Mouse (Mus musculus) right cerebral cortex, postnatal 25 days (tissue): Measurements from ENCODE around the gene Tmem256.

Experiments used
- DNase-seq: peaks from one replicate; pipeline ENCODE4 v3.0.0; 2022

Tmem256 gene

DNA sequence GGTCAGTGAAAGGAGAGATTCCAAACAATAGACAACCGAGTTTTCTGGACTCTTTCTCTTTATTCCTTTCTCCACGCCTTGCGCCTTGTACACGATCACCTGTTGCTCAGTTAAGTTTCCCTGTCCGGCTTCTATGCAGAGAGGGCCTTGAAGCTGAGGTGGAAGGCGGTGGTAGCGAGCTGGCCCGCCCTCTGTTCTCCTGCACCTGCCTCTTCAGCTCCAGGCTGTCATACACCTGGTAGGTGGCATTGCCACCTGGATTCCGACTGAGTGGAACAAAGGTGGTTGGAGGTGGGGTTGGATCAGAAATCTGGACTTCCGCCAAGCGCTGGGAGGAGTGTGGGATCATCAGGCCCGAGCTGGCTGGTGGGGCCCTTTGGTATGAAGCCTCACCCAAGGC is 21.8 kb upstream of the Tmem256 start:
- DNase-seq: no peak

DNA sequence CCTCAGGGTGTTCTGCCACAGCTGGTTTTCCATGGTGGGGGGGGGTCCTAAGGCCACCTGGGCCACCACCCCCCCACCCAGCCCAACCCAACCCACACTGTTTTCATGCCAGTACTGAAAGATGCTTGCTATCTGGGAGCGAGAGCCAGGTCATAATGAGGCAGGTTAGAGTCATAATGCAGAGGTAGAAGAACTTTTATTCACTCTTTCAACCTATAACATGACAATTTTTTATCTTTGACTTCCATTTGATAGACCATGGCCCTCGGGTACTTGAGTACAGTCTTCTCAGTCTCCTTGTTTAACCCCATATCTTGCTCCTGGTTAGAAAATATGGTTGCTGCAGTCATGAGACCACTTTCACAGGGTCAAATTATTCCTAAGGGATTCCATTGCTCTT is 19.9 kb upstream of the Tmem256 start, which contains the start of gene Spem2:
Spem2 (minus strand) TSS at position 101 of the 400 bp plus-strand sequence.
- no peak for DNase-seq

DNA sequence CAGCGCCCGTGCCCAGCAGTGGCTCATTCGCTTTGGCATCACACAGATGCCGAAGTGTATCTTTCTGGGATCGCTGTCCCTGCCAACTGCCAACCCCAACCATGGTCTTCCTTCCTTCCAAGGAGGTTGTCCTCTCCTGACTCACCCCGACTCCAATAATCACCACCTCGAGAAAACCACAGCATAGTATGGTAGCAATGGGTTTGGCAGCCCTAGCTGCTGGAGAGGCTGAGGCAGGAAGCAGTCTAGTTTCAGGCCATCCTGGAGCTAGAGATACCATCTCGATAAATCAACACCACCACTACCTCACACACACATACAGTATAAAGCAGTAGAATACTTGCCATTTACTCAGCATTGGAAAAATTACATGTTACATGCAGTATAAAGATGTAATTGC is 19.4 kb upstream of the Tmem256 start:
- DNase-seq: no peak

DNA sequence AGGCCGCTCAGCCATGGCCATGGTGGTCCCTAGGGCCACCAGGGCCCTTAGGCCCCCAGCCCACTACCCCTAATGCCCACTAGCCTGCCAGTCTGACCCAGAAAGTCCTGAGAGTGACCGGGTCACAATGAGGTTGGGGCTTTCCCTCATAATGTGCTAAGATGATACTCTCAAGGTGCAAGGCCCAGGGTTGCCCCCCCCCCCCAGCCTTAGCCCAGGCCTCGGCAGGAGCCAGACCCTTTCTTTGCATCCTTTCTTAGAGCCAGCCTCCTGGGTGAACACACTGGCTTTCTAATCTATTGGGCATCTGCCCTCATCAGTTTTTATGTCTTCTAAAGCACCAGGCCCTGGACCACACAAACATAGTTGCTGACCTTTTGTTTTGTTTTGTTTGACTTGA is 16.2 kb upstream of the Tmem256 start, which contains the start of gene Spem1:
Spem1 (minus strand) TSS at position 101 of the 400 bp plus-strand sequence.
- DNase-seq: no peak

DNA sequence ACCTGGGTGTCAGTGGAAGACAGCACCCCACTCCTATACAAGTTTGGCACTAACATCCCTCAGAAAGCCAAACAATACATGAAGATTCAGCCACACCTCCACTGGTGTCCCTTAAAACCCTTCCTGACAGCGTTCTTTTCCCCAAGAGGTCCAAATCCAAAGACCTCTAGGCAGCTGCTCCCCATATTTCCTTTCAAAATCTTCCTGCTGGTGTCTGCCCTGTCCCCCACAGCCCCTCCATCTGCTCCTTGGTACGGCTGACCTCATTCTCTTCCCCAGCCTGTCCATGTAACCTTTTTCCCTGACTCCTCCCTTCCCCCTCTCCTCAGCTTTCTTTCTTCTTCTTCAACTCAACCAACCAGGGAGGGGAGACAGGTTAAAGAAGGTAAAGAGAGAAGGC is 14.9 kb upstream of the Tmem256 start:
- DNase-seq: no peak

DNA sequence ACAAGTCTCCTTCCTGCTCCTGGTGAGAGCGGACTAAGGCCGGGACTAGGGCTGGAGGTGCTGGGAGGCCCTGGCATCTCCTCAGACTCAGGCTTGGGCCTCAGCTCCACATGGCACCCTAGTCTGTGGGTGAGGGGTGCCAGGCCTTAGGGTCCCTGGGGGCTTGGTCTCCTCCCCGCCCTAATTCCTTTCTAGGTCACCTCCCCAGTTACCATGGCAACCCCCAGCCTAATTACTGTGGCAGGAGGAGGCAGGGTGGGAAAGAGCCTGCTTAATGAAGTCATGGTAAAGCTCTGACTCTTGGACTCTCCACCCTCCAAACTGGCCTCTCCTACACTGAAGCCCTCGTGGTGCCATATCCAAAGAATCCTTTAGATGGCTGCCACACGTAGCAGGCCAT is 9.5 kb upstream of the Tmem256 start:
- no peak for DNase-seq

DNA sequence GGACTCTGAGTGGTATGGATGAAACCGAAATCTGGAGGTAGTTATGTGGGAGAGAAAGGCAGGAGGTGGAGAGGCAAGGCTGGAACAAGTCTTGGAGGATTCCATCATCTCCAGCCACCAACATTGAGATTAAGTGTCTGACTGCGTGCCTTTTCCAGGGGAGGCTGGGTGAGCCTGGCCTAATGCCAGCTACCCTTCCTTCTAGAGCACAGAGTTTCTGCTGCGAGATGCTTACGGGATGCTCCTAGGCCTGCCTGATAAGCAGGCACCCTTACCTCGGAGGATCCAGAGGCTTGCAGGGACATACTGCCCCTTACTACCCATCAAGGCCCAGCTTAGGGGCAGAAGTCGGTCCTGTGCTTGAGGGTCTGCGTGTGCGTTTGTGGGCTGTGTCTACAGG is 4.8 kb upstream of the Tmem256 start:
- no peak for DNase-seq

DNA sequence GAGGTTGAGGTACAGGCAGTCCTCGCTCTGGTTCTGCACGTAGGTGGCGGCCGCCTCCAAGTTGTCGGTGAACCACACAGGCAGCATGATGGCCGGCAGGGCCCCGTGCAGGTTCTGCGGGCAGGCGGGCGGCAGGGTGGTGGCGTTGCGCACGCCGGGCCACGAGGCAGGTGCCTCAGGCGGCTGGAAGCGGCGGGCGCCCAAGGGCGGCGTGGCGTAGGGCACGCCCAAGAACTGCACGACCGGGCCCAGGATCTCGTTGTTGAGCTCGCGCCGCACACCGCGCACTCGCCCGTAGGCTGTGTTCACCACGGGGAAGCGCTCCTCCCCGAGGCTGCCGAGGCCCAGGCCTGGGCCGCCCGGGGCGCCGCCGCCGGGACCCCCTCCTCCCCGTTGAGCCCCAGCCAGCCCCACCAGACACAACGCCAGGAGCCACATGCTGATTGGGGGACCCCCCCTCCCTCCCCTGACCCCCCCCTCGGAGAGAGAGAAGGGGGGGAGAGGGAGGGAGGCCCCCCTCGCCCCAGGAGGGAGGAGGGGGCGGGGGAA is 4.2 kb upstream of the Tmem256 start:
- DNase-seq: no peak

DNA sequence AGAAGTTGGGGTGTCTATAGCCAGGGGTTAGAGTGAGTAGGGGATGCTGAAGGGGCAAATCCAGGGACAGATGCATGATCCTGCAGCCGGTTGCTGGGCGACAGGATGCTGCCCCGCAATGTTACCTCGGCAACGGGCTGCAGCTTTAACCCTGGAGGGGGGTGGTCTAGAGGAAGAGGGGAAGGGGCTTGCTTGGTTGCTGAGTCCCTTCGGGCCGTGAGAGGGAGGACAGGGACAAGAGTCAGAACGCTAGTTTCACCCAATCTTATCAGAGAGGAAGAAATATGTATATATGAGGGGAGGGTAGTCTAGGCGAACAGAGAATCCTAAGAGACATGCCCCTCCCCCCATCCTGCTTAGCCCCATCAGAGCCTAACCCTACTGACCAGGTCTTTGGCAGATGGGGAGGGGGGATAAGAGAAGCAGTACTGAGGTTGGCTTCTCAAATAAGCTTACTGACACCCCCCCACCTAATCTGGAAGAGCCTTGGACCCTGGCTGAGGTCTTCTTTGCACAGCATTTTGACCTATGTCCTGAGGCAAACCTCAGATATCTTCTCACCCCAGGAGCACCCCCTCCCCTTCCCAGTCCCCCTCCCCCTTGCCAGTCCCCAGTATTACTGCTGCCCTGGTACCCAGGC is 2.9 kb upstream of the Tmem256 start:
- DNase-seq: no peak

DNA sequence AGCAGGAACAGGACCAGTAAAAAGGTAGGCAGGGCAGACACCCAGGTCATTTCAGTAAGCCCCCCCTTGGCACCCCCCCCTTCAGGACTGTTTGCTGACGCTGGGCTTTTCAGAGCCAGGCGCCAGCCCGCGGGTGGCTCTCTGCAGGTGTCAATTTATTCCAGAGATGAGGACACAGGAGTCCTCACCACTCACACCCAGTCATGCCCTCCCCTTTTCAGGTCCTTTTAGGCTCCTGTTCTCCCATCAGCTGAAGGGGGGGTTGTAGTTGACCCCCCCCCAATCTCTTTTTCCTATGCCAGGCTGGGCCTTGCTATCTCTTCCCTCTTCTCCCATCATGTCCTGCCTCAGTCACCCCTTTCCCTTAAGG is 2.4 kb upstream of the Tmem256 start:
- no peak for DNase-seq

DNA sequence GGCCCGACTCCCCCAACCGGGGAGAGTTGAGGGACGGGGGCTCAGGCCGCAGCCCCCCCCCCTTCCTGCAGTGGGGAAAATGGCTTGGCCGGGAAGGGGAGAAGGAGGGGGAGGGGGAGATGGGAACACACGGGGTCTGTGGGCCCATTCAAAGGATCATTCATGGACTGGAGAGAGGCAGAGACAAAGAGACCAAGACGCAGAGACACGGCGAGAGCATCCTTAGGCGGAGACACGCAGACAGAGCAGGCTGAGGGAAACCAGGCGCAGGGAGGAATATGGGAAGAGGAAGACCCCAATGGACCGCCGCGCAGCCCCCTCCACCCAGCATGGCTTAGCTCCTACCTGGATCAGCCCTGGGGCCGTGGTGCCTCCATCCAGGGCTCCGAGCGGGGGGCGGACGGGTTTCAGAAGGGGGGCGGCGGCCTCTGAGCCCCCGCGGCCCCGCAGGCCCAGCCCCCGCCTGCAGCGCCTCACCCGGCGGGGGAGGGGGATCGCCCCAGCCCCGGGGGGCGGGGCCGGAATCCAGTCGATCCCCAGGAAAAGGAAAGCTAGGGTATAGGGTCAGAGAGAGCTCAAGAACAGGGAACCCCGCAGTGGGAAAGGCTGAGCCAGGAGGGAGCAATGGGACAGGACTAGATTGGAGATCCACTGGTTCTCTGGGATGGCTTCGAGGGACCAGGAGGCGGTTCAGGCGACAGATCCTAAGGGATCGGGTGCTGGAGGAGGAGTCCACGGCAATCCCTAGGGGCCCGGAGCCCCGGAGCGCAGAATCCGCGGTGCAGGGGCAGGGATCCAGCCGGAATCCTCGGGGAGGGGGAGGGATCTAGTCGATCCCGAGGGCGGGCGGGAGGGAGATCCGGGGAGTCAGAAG is 1.4 kb upstream of the Tmem256 start:
- no peak for DNase-seq

DNA sequence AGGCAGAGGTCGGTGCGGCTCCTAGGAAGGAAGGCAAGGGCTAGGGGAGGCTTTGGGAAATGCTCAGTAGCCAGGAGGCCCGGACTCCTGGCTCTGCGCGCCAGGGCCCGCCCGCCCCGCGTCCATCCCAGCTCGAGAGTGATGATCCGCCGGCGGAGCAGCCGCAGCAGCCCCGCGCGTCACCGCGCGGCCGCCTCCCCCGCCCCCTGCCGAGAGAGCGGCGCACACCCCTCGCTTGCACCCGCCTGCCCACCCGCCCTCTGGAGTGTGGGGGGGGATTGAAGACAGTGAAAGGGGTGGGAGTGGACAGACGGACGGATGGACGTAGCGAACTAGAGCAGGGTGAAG is 736 bp upstream of the Tmem256 start, which contains the start of gene Nlgn2:
Nlgn2 (minus strand) TSS at position 181 of the 348 bp plus-strand sequence.
- no peak for DNase-seq

DNA sequence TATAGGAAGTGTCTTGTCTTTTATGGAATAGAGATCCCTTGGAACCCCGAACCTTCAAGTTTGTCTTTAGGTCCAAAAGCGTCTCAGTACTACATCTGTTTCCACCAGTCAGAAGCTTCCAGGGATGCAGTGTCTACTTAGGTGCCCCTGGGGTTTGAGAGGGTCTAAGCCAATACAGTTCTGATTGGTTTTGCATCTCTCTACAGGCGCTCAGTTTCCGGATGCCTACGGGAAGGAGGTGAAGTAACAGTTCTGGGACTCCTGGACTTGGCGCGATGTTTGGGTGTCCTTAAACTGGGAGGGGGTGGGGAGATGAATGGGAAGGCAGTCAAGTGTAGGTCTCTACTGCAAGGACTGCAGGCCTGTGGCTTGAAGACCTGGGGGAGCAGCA is 395 bp downstream of the Tmem256 start:
- DNase-seq: no peak

DNA sequence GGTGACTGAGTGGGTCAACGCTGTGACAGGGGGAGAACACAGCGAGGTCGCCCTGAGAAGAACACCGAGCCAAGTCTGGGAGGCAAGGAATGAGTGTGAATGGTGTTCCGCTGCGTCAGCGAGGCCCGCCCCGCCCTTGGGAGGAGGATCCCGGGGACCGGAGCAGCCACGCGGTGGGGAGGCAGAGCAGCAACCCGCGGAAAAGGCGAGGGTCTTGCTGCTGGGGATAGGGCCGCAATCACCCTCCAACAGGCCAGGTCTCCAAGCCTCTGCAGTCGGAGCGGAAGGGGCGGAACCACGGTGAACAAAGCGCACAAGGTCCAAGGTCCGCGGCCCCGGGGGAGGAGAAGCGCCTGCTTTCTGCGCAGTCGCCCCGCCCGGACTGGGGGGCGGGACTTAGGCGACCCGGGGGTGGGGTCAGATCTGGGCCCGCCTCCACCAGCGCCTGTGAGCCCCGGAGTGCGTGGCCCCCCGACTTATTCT is 7.9 kb downstream of the Tmem256 start, which contains the start of gene Plscr3:
Plscr3 (plus strand) TSS at position 179 of the 483 bp plus-strand sequence.
- DNase-seq: peak; percentile 91

DNA sequence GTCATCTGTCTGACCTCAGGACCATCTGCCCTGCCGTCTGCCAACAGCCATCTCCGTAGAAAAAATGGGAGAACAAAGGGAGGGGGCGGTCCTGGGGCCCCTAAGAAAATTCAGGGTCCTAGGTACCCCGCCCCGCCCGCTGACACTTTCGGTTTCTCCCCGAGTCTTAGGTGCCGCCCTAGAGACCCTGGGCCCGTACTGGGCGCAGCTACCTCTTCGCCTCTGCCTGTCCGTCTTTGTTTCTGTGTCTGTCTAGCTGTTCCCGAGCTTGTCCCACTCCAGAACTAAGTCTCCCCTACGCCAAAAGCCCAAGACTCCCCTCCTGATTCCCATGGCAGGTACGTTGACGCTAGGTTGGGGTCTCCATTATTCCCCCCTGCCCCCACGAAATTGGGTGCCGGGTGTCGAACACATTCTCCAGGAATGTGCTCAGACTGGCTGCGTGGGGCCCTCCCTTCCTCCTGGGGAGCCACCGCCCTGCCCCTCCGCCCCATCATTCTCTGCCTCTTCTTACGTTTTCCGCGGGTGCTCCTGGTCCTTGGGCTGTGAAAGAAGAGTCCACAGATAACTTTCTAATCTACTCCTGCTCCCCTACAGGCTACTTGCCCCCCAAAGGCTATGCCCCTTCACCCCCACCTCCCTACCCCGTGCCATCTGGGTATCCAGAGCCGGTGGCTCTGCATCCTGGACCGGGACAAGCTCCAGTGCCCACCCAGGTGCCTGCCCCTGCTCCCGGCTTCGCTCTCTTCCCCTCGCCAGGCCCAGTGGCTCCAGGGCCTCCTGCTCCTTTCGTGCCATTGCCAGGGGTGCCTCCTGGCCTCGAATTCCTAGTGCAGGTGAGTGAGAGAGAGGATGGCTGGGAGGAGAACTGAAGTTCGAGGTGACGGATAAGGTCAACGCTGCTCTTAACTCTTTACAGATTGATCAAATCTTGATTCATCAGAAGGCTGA is 8.7 kb downstream of the Tmem256 start:
- no peak for DNase-seq

DNA sequence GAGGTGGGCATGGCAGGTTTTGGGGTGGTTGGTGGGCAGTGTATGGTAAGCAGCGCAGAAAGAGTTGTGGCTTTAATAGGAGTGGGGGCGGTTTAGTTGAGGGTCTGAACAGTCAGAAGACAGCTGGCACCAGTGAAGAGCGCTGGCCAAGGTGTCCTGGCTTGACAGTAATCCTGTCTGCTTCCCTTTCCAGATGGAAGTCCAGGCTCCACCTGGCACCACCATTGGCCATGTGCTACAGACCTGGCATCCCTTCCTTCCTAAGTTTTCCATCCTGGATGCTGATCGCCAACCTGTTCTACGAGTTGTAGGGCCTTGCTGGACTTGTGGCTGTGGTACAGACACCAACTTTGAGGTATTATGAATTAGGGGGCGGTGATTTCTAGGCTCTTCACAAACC is 9.7 kb downstream of the Tmem256 start:
- DNase-seq: no peak

DNA sequence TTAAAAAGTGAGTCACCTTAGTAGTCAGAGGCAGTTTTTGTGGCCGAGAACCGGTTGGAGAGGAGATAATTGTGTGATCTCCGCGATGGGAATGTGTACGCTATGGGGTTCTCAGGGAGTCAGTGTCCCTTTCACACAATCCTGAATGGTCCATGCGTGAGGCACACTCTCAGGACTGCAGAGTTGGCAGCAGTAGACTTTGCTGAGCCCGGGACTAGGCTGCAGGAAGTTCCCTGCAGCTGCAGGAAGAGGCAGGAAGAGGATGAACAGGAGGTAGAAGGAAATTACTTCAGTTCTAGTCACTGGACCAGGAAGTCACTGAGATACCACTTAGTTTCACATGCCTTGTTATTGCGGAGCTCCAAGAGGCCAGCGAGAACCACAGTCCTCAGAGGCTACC is 10.8 kb downstream of the Tmem256 start:
- no peak for DNase-seq

DNA sequence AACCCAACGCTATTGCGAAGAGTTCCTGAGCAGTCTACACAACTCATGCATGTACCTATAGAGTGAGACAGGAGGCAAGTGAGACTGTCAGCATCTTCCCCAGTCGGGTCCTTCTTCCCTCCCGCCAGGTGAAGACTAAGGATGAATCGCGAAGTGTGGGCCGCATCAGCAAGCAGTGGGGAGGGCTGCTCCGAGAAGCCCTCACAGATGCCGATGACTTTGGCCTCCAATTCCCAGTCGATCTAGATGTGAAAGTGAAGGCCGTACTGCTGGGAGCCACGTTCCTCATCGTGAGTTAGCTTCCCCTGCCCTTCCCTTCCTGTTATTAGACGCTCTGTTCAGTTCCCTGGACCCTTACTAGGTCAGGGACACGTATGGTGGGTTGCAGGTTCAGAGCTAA is 11.6 kb downstream of the Tmem256 start:
- no peak for DNase-seq

DNA sequence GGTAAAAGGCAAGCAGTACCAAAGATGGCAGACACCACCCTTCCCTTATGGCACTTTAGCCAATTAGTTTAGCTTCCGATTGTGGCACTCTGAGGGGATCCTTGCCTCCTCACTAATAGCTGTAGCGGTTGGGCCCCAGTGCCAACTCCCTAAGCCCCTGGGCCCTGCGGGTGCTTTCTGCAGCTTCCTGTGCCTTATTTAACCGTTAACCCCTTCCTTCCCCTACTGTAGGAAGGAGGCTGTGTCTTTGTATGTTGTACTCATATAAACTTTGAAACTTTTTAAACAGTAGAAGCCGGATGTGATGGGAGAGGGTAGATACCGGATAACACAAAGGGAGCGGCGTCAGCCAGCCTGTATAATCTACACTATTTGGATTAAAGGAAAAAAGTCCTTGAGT is 12.4 kb downstream of the Tmem256 start:
- DNase-seq: no peak

DNA sequence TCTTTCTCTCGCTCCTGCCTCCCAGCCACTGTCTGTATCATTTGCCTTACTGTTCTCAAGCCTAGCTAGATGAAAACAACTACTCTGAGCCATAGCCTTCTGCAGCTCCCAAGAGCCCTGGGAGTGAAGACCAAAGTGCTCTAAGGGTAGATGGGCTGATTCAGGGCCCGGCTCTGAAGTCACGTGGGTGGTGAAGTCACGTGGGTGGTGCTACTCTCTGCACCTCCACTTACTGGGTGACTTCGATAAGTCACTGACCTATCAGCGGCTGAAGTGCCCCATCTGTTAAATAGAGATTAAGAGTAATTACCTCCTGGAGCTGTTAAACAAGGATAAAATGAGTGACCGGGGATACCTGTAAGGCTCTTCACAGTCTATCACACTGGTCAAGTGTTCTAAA is 15.7 kb downstream of the Tmem256 start:
- no peak for DNase-seq

DNA sequence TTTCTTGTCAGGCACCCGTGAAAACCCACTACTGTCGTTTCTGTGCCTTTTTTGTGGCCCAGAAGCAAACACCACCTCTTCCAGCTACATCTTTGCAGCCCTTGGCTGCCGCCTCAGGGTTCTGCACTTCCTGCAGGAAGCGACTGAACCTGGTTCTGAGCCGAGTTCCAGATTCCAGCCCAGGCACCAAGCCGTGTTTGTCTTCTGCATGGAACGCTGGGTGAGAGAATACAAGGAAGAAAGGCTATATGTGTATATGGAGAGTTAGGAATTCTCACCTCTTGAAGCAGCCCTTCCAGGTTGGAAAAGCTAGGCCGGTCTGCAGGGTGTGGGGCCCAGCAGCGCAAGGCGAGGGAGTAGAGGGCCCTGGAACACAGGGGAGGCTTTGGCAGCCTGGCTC is 16.4 kb downstream of the Tmem256 start:
- no peak for DNase-seq

DNA sequence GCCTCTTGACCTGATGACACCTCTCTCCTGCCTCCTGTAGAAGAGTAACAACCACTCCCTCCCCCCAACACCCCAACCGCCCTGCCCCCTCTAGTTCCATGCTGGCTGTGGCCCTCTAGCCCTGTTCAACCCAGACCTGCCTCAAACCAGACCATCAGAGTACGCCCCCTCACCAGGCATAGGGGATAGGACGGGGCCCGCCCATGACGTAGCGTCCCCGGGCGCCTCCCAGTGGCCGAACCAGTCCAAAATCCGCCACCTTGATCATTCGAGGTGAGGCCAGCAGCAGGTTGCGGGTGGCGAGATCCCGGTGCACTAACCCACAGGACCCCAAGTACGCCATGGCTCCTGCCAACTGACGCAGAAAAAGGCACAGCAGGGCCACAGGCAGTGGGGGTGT is 17.0 kb downstream of the Tmem256 start:
- no peak for DNase-seq
